Mouse (Mus musculus) embryonic facial prominence, embryonic 14.5 days (tissue): ENCODE measurements around the gene Bace1. TPM values are rescaled to one million over a fixed set of nuclear protein-coding genes. Genes with fewer than 3 reads are reported as not detected.

Experiments
- ATAC-seq: fragments of 200-750 bp; cut with Nextera tagmentation; 2 replicates; pipeline ENCODE4 v1.8.0; 2017; ENCODE audit warnings: low read depth, moderate number of reproducible peaks, moderate TSS enrichment
- DNase-seq: peaks from one replicate; pipeline ENCODE4 v3.0.0-alpha.2; 2015; ENCODE audit warnings: low spot score
- H3K27ac ChIP-seq: fragments of 300-500 bp; sonication (generic); replicated peaks from 2 replicates; pipeline ENCODE4 v1.5.1; 2014; ENCODE audit warnings: low read depth, mild to moderate bottlenecking, low read length, moderate library complexity
- H3K27me3 ChIP-seq: fragments of 300-500 bp; sonication (generic); replicated peaks from 2 replicates; pipeline ENCODE4 v1.6.1; 2014; ENCODE audit warnings: low read length; ENCODE audit not compliant: control insufficient read depth, insufficient read depth
- H3K36me3 ChIP-seq: fragments of 300-500 bp; sonication (generic); 2 replicates; pipeline ENCODE4 v1.6.1; 2014; ENCODE audit warnings: low read length, mixed read lengths; ENCODE audit not compliant: control insufficient read depth, insufficient read depth
- H3K4me1 ChIP-seq: fragments of 300-500 bp; sonication (generic); 2 replicates; pipeline ENCODE4 v1.6.1; 2014; ENCODE audit warnings: antibody characterized with exemption, low read length; ENCODE audit not compliant: control insufficient read depth, insufficient read depth
- H3K4me2 ChIP-seq: fragments of 300-500 bp; sonication (generic); 2 replicates; pipeline ENCODE4 v1.6.1; 2014; ENCODE audit warnings: low read depth, mild to moderate bottlenecking, low read length, moderate library complexity, mixed read lengths
- H3K4me3 ChIP-seq: fragments of 300-500 bp; sonication (generic); 2 replicates; pipeline ENCODE4 v1.5.1; 2014; ENCODE audit warnings: low read depth, mild to moderate bottlenecking, low read length
- H3K9ac ChIP-seq: fragments of 300-500 bp; sonication (generic); 2 replicates; pipeline ENCODE4 v1.6.1; 2014; ENCODE audit warnings: low read depth, mild to moderate bottlenecking, low read length, moderate library complexity, mixed read lengths
- H3K9me3 ChIP-seq: fragments of 300-500 bp; sonication (generic); 2 replicates; pipeline ENCODE4 v1.6.1; 2016; ENCODE audit warnings: low read length; ENCODE audit not compliant: control insufficient read depth
- WGBS: fragments of 180-500 bp; shearing (Covaris S2); extraction: QIAGEN DNeasy Blood & Tissue Kit; methylation state at CpG from one replicate; pipeline ENCODE4 v1.1.7; 2014; 5-methylcytosine and 5-hydroxymethylcytosine counted together
- polyA plus RNA-seq: library from polyadenylated mRNA; unstranded; fragments of >200 nt; fragmentation: Nextera tagmentation; extraction: Ambion mirVana; gene quantifications from 2 replicates; pipeline ENCODE4 v1.2.1, GENCODE M21; 2014

The Bace1 gene
- polyA plus RNA-seq, 1 experiment from 2014 or later: 40.6 TPM

DNA sequence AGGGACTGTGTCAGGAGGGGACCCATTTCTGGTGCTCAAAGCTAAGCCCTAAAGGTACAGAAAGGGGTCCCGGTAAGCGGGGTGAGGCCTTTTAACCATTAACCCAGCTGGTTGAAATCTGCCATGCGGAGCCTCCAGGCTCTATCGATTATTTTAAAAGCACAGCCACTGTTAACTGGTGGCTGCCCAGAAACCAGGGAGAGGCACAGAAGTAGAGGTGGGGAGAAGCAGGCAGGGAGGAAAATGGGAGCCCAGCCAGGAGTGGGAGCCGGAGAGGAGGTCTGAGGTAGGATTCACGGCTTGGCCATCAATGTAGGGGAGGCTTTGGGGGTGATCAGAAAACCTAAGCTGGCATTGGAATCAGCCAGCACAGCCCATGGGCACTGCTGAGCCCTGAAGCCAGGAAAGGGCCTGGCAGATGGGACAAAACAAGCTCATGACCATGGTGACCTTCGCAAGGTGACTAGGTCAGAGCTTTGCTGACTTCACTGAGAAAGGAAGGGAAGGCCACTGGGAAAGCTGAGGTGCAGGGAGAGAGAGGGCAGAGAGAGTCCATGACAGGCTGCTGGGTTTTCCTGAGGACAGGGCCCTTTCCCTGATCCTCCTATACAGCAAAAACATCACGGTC, 12.3 kb downstream of the Bace1 start:
- Histone ChIP-seq H3K4me1 (peaks cover 24% of the 10 kb centered on the region), H3K9me3 (no peaks in the 10 kb centered on the region), H3K4me2 (no peak overlapping the region), H3K27me3 (no peaks in the 10 kb centered on the region), H3K27ac (peak overlapping the region; percentile 84), H3K4me3 (no peak overlapping the region), H3K9ac (0 out of 2 replicates have a peak overlapping the region, but pooled peaks have one; percentile 22), H3K36me3 (peaks cover 18% of the 10 kb centered on the region)
- DNase-seq: no peak
- ATAC-seq: no peak
- WGBS: 70% methylated on average over 8 of the region's 8 CpGs

GRCm38 (mm10) chr9:45851330-45851729, 12.9 kb downstream of the Bace1 start:
- Histone ChIP-seq H3K27me3 (no peaks in the 10 kb centered on the region), H3K27ac (no peak overlapping the region), H3K36me3 (peaks cover 24% of the 10 kb centered on the region), H3K4me3 (no peak overlapping the region), H3K4me2 (no peak overlapping the region), H3K9ac (no peak overlapping the region), H3K4me1 (peaks cover 24% of the 10 kb centered on the region), H3K9me3 (no peaks in the 10 kb centered on the region)
- DNase-seq: no peak
- 61% methylated on average over 5 of the region's 5 CpGs for WGBS
- ATAC-seq: no peak

GRCm38 (mm10) chr9:45851776-45852175, 13.4 kb downstream of the Bace1 start:
- DNase-seq (no peak), ATAC-seq (no peak)
- no peak overlapping the region for H3K4me2 ChIP-seq
- peaks cover 29% of the 10 kb centered on the region for H3K36me3 ChIP-seq
- H3K9me3 ChIP-seq: no peaks in the 10 kb centered on the region
- H3K4me3 ChIP-seq: no peak overlapping the region
- no peak overlapping the region for H3K27ac ChIP-seq
- H3K4me1 ChIP-seq: peaks cover 24% of the 10 kb centered on the region
- no peak overlapping the region for H3K9ac ChIP-seq
- H3K27me3 ChIP-seq: no peaks in the 10 kb centered on the region
- whole genome bisulfite sequencing: 91% methylated on average over 2 of the region's 2 CpGs

- H3K9me3 ChIP-seq: no peaks in the 10 kb centered on the region
- H3K9ac ChIP-seq: no peak overlapping the region
- no peaks in the 10 kb centered on the region for H3K27me3 ChIP-seq
- H3K4me2 ChIP-seq: no peak overlapping the region
- peaks cover 19% of the 10 kb centered on the region for H3K4me1 ChIP-seq
- H3K27ac ChIP-seq: no peak overlapping the region
- ATAC-seq: no peak
- DNase-seq: no peak
- H3K36me3 ChIP-seq: peaks cover 48% of the 10 kb centered on the region
- H3K4me3 ChIP-seq: no peak overlapping the region
- WGBS: 100% methylated on average over 2 of the region's 2 CpGs
Observed at GRCm38 (mm10) chr9:45853695-45854094, 15.3 kb downstream of the Bace1 start.

GRCm38 (mm10) chr9:45854136-45854535, 15.8 kb downstream of the Bace1 start:
- Histone ChIP-seq H3K27ac (no peak overlapping the region), H3K9me3 (no peaks in the 10 kb centered on the region), H3K4me2 (no peak overlapping the region), H3K36me3 (peaks cover 52% of the 10 kb centered on the region), H3K27me3 (no peaks in the 10 kb centered on the region), H3K4me3 (no peak overlapping the region), H3K4me1 (peaks cover 15% of the 10 kb centered on the region), H3K9ac (no peak overlapping the region)
- no peak for DNase-seq
- no peak for ATAC-seq
- WGBS: 62% methylated on average over 1 of the region's 1 CpGs

- H3K4me3 ChIP-seq: no peak overlapping the region
- no peaks in the 10 kb centered on the region for H3K4me1 ChIP-seq
- H3K36me3 ChIP-seq: peaks cover 92% of the 10 kb centered on the region
- H3K9me3 ChIP-seq: no peaks in the 10 kb centered on the region
- H3K9ac ChIP-seq: no peak overlapping the region
- H3K27me3 ChIP-seq: no peaks in the 10 kb centered on the region
- no peak overlapping the region for H3K4me2 ChIP-seq
- H3K27ac ChIP-seq: no peak overlapping the region
- no peak for DNase-seq
- 94% methylated on average over 10 of the region's 10 CpGs for WGBS
- no peak for ATAC-seq
Observed at GRCm38 (mm10) chr9:45859364-45859763, 21.0 kb downstream of the Bace1 start.

GRCm38 (mm10) chr9:45861813-45862212, 23.4 kb downstream of the Bace1 start:
- Histone ChIP-seq H3K9me3 (no peaks in the 10 kb centered on the region), H3K27me3 (no peaks in the 10 kb centered on the region), H3K4me2 (no peak overlapping the region), H3K4me1 (no peaks in the 10 kb centered on the region), H3K4me3 (no peak overlapping the region), H3K36me3 (peaks cover 97% of the 10 kb centered on the region), H3K9ac (no peak overlapping the region), H3K27ac (no peak overlapping the region)
- 96% methylated on average over 7 of the region's 7 CpGs for WGBS
- ATAC-seq: no peak
- DNase-seq: no peak

DNA sequence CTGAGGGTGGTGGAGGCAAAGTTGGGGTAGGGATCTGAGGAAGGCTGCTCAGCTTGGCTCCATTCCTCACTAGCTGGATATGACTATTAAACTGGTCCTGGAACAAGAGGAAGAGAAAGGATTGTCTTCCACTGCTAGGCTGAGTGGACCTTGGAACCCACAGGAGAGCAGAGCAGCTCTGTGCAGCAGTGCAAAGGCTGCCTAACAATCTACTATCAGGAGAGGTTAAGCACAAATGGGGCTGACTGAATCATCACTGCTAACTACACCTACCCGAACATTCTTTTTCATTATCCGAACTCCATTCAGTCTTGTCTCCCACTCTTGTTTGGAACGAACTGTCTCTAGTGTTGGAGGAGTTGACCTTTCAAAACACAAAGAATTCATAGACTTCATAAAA, 30.8 kb downstream of the Bace1 start:
- DNase-seq (no peak), ATAC-seq (no peak)
- Histone ChIP-seq H3K27me3 (no peaks in the 10 kb centered on the region), H3K9ac (no peak overlapping the region), H3K4me2 (no peak overlapping the region), H3K27ac (no peak overlapping the region), H3K36me3 (peaks cover 98% of the 10 kb centered on the region), H3K9me3 (no peaks in the 10 kb centered on the region), H3K4me1 (no peaks in the 10 kb centered on the region), H3K4me3 (no peak overlapping the region)
- WGBS: 98% methylated on average over 3 of the region's 3 CpGs

DNA sequence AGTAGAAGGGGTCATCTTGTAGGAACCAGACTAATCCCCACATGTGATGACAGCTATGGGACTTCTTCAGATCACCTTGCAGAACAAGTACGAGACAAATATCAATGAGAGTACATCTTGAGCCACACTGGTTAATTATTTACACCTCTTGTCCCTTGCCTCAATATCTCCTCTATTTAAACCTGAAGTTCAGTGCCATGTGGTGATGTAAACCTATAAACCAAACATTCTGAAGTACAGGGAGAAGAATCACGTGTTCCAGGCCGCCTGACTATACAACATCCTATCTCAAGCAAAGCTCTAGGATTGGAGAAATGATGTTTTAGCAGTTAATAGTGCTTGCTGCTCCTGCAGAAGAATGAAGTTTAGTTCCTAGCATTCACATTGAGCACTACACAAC, 31.9 kb downstream of the Bace1 start:
- no peak overlapping the region for H3K4me2 ChIP-seq
- WGBS: 94% methylated on average over 3 of the region's 3 CpGs
- peaks cover 97% of the 10 kb centered on the region for H3K36me3 ChIP-seq
- H3K27ac ChIP-seq: no peak overlapping the region
- H3K27me3 ChIP-seq: no peaks in the 10 kb centered on the region
- no peak overlapping the region for H3K4me3 ChIP-seq
- DNase-seq (no peak), ATAC-seq (no peak)
- H3K9me3 ChIP-seq: no peaks in the 10 kb centered on the region
- H3K4me1 ChIP-seq: no peaks in the 10 kb centered on the region
- H3K9ac ChIP-seq: no peak overlapping the region
